Mouse (Mus musculus) bone marrow, adult 2 months (tissue): ENCODE data around the gene Map4k4.

Experiments used
- CTCF ChIP-seq: fragments of 200-500 bp; IDR thresholded peaks from 2 replicates; pipeline ENCODE4 v1.5.1; 2011; ENCODE audit warnings: low read length, control low read depth; ENCODE audit not compliant: control insufficient read depth, insufficient read depth
- POLR2A ChIP-seq: fragments of 200-500 bp; IDR thresholded peaks from 2 replicates; pipeline ENCODE4 v1.6.1; 2011; ENCODE audit warnings: low read depth, mild to moderate bottlenecking, control low read depth, low read length, borderline replicate concordance; ENCODE audit not compliant: control insufficient read depth

GRCm38 (mm10) chr1:40023748-40024147 lies 123.0 kb downstream of the Map4k4 start:
- TF ChIP-seq CTCF = no peak
- TF ChIP-seq POLR2A = no peak
